Mouse (Mus musculus) myocyte (in vitro differentiated cells): Measurements from ENCODE around the gene Dusp15. TPM values are rescaled to one million over a fixed set of nuclear protein-coding genes. Genes with fewer than 3 reads are reported as not detected.

ENCODE experiments used
- H3K27me3 ChIP-seq: one replicate; pipeline ENCODE4 v1.6.1; 2011; ENCODE audit not compliant: control insufficient read depth, insufficient read depth, insufficient read length
- H3K36me3 ChIP-seq: one replicate; pipeline ENCODE4 v1.6.1; 2011; ENCODE audit not compliant: control insufficient read depth, insufficient read depth
- H3K4me2 ChIP-seq: one replicate; pipeline ENCODE4 v1.6.1; 2011; ENCODE audit warnings: low read depth, control low read depth
- H3K4me3 ChIP-seq: one replicate; pipeline ENCODE4 v1.5.1; 2011; ENCODE audit warnings: mild to moderate bottlenecking, control low read depth, moderate library complexity
- H3K79me2 ChIP-seq: one replicate; pipeline ENCODE4 v1.6.1; 2011; ENCODE audit not compliant: control insufficient read depth, insufficient read depth
- H3ac ChIP-seq: one replicate; pipeline ENCODE4 v1.6.1; 2011; ENCODE audit not compliant: control insufficient read depth, insufficient read length
- CEBPB ChIP-seq: IDR thresholded peaks from 2 replicates; pipeline ENCODE4 v1.6.1; 2011; ENCODE audit warnings: mild to moderate bottlenecking, moderate library complexity; ENCODE audit not compliant: poor library complexity, insufficient read depth, severe bottlenecking
- E2F4 ChIP-seq: IDR thresholded peaks from one replicate; pipeline ENCODE4 v1.6.1; 2011; ENCODE audit warnings: mild to moderate bottlenecking, control low read depth, moderate library complexity; ENCODE audit not compliant: insufficient read depth
- MAX ChIP-seq: IDR thresholded peaks from one replicate; pipeline ENCODE4 v1.6.1; 2011; ENCODE audit warnings: low read depth, mild to moderate bottlenecking, control low read depth
- MYOD1 ChIP-seq, 3 experiments: IDR thresholded peaks; one replicate each; pipeline ENCODE4 v1.6.1; 2011; ENCODE audit warnings: control low read depth in 2 of 3, low read depth in 2 of 3, mild to moderate bottlenecking in 2 of 3, moderate library complexity in 1 of 3; ENCODE audit not compliant: insufficient read length in 2 of 3, control insufficient read depth in 1 of 3
- MYOG ChIP-seq, 3 experiments: IDR thresholded peaks; one replicate each; pipeline ENCODE4 v1.6.1; 2011; ENCODE audit warnings: control low read depth in 2 of 3, low read depth in 2 of 3, mild to moderate bottlenecking in 2 of 3; ENCODE audit not compliant: insufficient read length in 2 of 3, control insufficient read depth in 1 of 3, insufficient read depth in 1 of 3
- POLR2A ChIP-seq: IDR thresholded peaks from one replicate; pipeline ENCODE4 v1.6.1; 2011; ENCODE audit warnings: low read depth, mild to moderate bottlenecking, control low read depth, moderate library complexity; ENCODE audit not compliant: insufficient read length
- POLR2AphosphoS2 ChIP-seq: IDR thresholded peaks from one replicate; pipeline ENCODE4 v1.6.1; 2011; ENCODE audit warnings: low read depth, control low read depth; ENCODE audit not compliant: insufficient read length
- REST ChIP-seq: IDR thresholded peaks from one replicate; pipeline ENCODE4 v1.6.1; 2011; ENCODE audit warnings: mild to moderate bottlenecking, control low read depth, moderate library complexity; ENCODE audit not compliant: insufficient read depth, insufficient read length
- SRF ChIP-seq: IDR thresholded peaks from one replicate; pipeline ENCODE4 v1.6.1; 2011; ENCODE audit warnings: low read depth; ENCODE audit not compliant: control insufficient read depth, insufficient read length
- TCF12 ChIP-seq: IDR thresholded peaks from one replicate; pipeline ENCODE4 v1.6.1; 2011; ENCODE audit warnings: mild to moderate bottlenecking, control low read depth; ENCODE audit not compliant: poor library complexity, insufficient read depth, severe bottlenecking
- TCF3 ChIP-seq: IDR thresholded peaks from one replicate; pipeline ENCODE4 v1.6.1; 2011; ENCODE audit warnings: low read depth, control low read depth; ENCODE audit not compliant: insufficient read length
- USF1 ChIP-seq: IDR thresholded peaks from one replicate; pipeline ENCODE4 v1.6.1; 2011; ENCODE audit warnings: low read depth, mild to moderate bottlenecking, control low read depth, moderate library complexity
- polyA plus RNA-seq: library from polyadenylated mRNA; unstranded; fragments of >200 nt; fragmentation: generic; extraction: Trizol; gene quantifications from one replicate; pipeline ENCODE4 v1.2.1, GENCODE M21; 2012; ENCODE audit warnings: missing spikeins

Gene Dusp15
- polyA plus RNA-seq, 1 experiment, result 0.02 TPM

DNA sequence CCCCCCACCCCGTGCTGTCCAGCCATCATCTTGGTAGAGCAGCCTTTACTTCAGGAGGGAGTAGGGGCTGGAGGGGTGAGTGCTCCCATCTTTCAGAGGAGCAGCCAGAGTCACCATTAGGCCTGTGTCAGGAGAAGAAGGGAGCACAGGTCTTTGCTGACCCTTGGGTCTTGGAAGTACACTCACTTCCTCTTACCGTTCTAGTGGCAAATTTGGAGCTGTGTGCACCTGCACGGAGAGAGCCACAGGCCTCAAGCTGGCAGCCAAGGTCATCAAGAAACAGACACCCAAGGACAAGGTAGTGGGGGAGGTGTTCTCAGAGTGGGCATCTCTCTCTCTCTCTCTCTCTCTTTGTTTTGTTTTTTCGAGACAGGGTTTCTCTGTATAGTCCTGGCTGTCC, 36.0 kb downstream of the Dusp15 start:
- Histone ChIP-seq H3K79me2 (no peaks in the 10 kb centered on the region), H3K4me2 (no peak overlapping the region), H3K4me3 (no peak overlapping the region), H3K27me3 (no peaks in the 10 kb centered on the region), H3K36me3 (no peaks in the 10 kb centered on the region), H3ac (no peak overlapping the region)
- TF ChIP-seq POLR2A (no peak), MAX (no peak), TCF3 (no peak), REST (no peak), TCF12 (no peak), SRF (no peak)

DNA sequence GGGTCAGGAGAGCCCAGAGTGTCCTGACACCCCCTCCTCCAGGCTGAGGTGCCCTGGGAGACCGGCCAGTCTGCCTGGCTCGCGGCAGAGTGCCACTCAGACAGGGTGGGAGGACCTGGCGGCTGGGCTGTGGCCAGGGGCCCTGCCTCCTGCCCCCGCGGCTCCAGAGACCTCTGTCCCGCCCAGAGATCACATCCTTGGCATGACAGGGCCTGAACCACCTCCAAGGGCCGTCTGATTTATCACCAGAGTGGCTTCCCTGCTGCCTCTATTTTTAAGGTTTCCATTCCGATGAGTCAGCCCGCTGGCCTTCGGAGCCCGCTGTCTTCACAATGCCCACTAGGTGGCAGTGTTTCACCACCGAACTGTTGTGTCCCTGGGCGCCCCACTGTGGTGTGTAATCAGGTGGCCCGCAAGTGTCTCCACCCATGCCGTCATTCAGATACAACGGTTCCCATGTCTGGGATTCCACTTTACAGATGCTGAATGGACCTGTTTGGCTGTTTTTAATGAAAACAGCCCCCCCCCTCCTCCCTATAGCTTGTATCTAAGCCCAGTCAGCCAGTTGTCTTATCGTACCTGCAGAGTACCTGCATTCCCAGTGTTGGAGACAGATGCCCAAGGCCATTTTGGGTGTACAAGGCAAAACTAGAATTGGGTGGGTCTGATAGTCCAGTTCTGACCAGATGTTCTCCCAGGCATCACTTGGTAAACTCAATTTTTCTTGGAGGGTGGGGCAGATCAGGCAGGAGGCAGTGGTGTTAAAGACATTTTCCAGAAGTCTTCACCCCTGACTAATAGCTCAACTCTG, 37.0 kb downstream of the Dusp15 start:
- H3ac ChIP-seq, result no peak overlapping the region
- H3K36me3 ChIP-seq, result no peaks in the 10 kb centered on the region
- H3K79me2 ChIP-seq, result no peaks in the 10 kb centered on the region
- H3K27me3 ChIP-seq, result no peaks in the 10 kb centered on the region
- H3K4me3 ChIP-seq, result no peak overlapping the region
- TF ChIP-seq MYOG (IDR thresholded peaks at IDR 0.05; ENCODE audit: control insufficient read depth in 1 of 3, insufficient read depth in 1 of 3, insufficient read length in 2 of 3, low read depth in 2 of 3) (peak in 1 of 3 experiments; percentile 9), MYOD1 (IDR thresholded peaks at IDR 0.05; ENCODE audit: control insufficient read depth in 1 of 3, insufficient read length in 2 of 3, low read depth in 2 of 3) (no peak)
- H3K4me2 ChIP-seq, result peak overlapping the region; percentile 88

DNA sequence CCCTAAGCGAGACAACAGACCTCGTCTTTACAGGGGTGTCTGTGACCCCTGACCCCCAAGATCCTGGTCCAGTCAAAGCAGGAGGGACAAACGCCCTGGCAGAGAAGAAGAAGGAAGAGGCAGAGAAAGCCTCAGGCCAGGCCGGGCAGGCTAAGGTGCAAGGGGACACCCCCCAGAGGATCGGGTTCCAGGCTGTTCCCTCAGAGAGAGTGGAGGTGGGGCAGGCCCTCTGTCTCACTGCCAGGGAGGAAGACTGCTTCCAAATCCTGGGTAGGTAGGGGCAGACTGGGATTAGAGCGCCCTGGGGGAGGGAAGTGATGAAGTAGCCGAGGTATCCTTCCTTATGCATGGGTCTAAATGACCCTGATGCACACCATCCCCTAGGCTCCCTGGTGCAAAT, 38.0 kb downstream of the Dusp15 start:
- H3ac ChIP-seq, result no peak overlapping the region
- H3K4me2 ChIP-seq, result peak overlapping the region; percentile 88
- H3K36me3 ChIP-seq, result no peaks in the 10 kb centered on the region
- H3K27me3 ChIP-seq, result no peaks in the 10 kb centered on the region
- no peak for TF ChIP-seq SRF
- TF ChIP-seq MYOG (IDR thresholded peaks at IDR 0.05; ENCODE audit: control insufficient read depth in 1 of 3, insufficient read depth in 1 of 3, insufficient read length in 2 of 3, low read depth in 2 of 3), result no peak
- TF ChIP-seq TCF3, result no peak
- no peak for TF ChIP-seq E2F4
- no peak for TF ChIP-seq REST
- TF ChIP-seq POLR2AphosphoS2, result no peak
- no peak for TF ChIP-seq CEBPB
- no peak for TF ChIP-seq USF1
- TF ChIP-seq POLR2A, result no peak
- no peak for TF ChIP-seq TCF12
- no peak for TF ChIP-seq MAX
- no peak for TF ChIP-seq MYOD1 (IDR thresholded peaks at IDR 0.05; ENCODE audit: control insufficient read depth in 1 of 3, insufficient read length in 2 of 3, low read depth in 2 of 3)
- H3K4me3 ChIP-seq, result no peak overlapping the region
- H3K79me2 ChIP-seq, result no peaks in the 10 kb centered on the region

DNA sequence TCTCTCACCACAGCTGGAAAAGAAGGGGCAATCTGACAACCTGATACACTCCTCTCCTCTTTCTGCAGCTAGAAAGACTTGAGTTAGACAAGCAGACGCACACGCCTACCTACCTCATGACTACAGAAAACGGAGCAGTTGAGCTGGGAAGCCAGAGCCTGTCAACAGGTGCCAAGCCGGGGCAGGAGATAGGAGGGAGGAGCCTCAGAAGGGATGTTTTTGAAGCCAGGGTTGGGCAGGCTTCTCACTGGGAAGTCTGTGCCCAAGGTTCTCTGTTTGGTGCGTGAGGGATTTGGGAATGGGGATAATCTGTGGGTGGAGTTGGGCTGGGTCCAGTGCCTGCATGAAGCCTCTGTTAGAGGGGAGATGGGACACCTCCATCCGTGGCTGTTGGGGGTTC, 40.1 kb downstream of the Dusp15 start:
- Histone ChIP-seq H3K36me3 (no peaks in the 10 kb centered on the region), H3K27me3 (no peaks in the 10 kb centered on the region), H3ac (no peak overlapping the region), H3K4me2 (peak overlapping the region; percentile 63), H3K79me2 (no peaks in the 10 kb centered on the region), H3K4me3 (peak overlapping the region; percentile 4)
- peak in 2 of 3 experiments; percentile 25 to 53 for TF ChIP-seq MYOD1 (IDR thresholded peaks at IDR 0.05; ENCODE audit: control insufficient read depth in 1 of 3, insufficient read length in 2 of 3, low read depth in 2 of 3)
- peak in 1 of 3 experiments; percentile 35 for TF ChIP-seq MYOG (IDR thresholded peaks at IDR 0.05; ENCODE audit: control insufficient read depth in 1 of 3, insufficient read depth in 1 of 3, insufficient read length in 2 of 3, low read depth in 2 of 3)
- no peak for TF ChIP-seq CEBPB

DNA sequence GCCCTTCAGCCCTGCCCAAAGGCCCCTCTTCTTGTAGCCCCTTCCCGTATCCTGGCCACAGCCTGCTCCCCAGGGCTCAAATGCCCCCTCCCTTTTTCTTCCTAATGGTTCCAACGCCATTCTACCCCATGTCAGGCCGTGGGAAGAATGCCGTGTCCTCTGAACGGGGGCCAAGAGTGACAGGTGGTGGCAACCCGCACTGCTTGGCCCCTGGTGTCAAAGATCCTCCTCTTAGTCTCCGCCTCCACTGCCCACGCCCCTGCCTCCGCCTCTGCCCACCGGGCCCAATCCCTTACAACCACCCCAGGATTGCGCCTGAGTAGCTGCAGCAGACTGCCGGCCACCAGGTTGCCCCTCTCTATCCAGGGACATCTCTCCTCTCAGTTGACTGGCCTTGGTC, 40.5 kb downstream of the Dusp15 start, which contains the start of gene Mylk2:
TSS of gene Mylk2 (plus strand) at position 322 of the 400 bp plus-strand sequence.
- no peaks in the 10 kb centered on the region for H3K79me2 ChIP-seq
- TF ChIP-seq MYOD1 (IDR thresholded peaks at IDR 0.05; ENCODE audit: control insufficient read depth in 1 of 3, insufficient read length in 2 of 3, low read depth in 2 of 3) (peak in 2 of 3 experiments; percentile 90 to 95), REST (no peak), POLR2AphosphoS2 (no peak), SRF (no peak), POLR2A (no peak), MYOG (IDR thresholded peaks at IDR 0.05; ENCODE audit: control insufficient read depth in 1 of 3, insufficient read depth in 1 of 3, insufficient read length in 2 of 3, low read depth in 2 of 3) (peak in 2 of 3 experiments; percentile 77 to 92), E2F4 (no peak), TCF12 (no peak), TCF3 (peak; percentile 9), USF1 (no peak), CEBPB (no peak), MAX (no peak)
- peak within 1 kb of the TSS; percentile 63 for H3K4me2 ChIP-seq
- H3K4me3 ChIP-seq, result peak within 1 kb of the TSS; percentile 4
- H3K27me3 ChIP-seq, result no peaks in the 10 kb centered on the region
- no peak within 1 kb of the TSS for H3ac ChIP-seq
- no peaks in the 10 kb centered on the region for H3K36me3 ChIP-seq
